Mouse (Mus musculus) heart, embryonic 10.5 days (tissue): ENCODE data around the gene Rac3. TPM values are rescaled to one million over a fixed set of nuclear protein-coding genes. Genes with fewer than 3 reads are reported as not detected.
A peak's percentile ranks its signal among the peaks of the same experiment; 100 is the strongest.

Experiments used
- DNase-seq: peaks from one replicate; pipeline ENCODE4 v3.0.0-alpha.2; 2017; ENCODE audit warnings: low spot score
- H3K27ac ChIP-seq: fragments of 300-500 bp; sonication (generic); 2 replicates; pipeline ENCODE4 v1.5.1; 2016; ENCODE audit warnings: mild to moderate bottlenecking
- H3K27me3 ChIP-seq: fragments of 300-500 bp; sonication (generic); 2 replicates; pipeline ENCODE4 v1.6.1; 2016; ENCODE audit warnings: mild to moderate bottlenecking; ENCODE audit not compliant: poor library complexity, insufficient read depth, severe bottlenecking
- H3K36me3 ChIP-seq: fragments of 300-500 bp; sonication (generic); 2 replicates; pipeline ENCODE4 v1.6.1; 2016; ENCODE audit warnings: mild to moderate bottlenecking, moderate library complexity
- H3K4me1 ChIP-seq: fragments of 300-500 bp; sonication (generic); 2 replicates; pipeline ENCODE4 v1.6.1; 2016; ENCODE audit warnings: mild to moderate bottlenecking
- H3K4me3 ChIP-seq: fragments of 300-500 bp; sonication (generic); 2 replicates; pipeline ENCODE4 v1.5.1; 2016; ENCODE audit warnings: mild to moderate bottlenecking, moderate library complexity
- H3K9me3 ChIP-seq: fragments of 300-500 bp; sonication (generic); 2 replicates; pipeline ENCODE4 v1.6.1; 2016; ENCODE audit warnings: mild to moderate bottlenecking, moderate library complexity
- WGBS: fragments of 180-500 bp; shearing (Covaris S2); methylation state at CpG from one replicate; pipeline ENCODE4 v1.1.7; 2016; 5-methylcytosine and 5-hydroxymethylcytosine counted together
- polyA plus RNA-seq: library from polyadenylated mRNA; unstranded; fragments of >200 nt; fragmentation: Nextera tagmentation; extraction: Ambion mirVana; gene quantifications from 2 replicates; pipeline ENCODE4 v1.2.1, GENCODE M21; 2016

Gene Rac3
- polyA plus RNA-seq, 1 experiment from 2014 or later = 13.8 TPM

- H3K27ac ChIP-seq = peak overlapping the region; percentile 85; the same call in 1 of the 2 replicates
- H3K36me3 ChIP-seq = peaks cover 44% of the 10 kb centered on the region
- H3K9me3 ChIP-seq = no peaks in the 10 kb centered on the region
- 60% methylated on average over 8 of the region's 8 CpGs for WGBS
- H3K4me1 ChIP-seq = peaks cover 48% of the 10 kb centered on the region
- no peaks in the 10 kb centered on the region for H3K27me3 ChIP-seq
- peak overlapping the region; percentile 75; the same call in 1 of the 2 replicates for H3K4me3 ChIP-seq
- DNase-seq = no peak
Measured at GRCm38 (mm10) chr11:120711980-120712604, 9.2 kb upstream of the Rac3 start.

GRCm38 (mm10) chr11:120712771-120713568 lies 8.3 kb upstream of the Rac3 start:
- WGBS = under 1% methylated on average over 38 of the region's 38 CpGs
- Histone ChIP-seq H3K36me3 (peaks cover 52% of the 10 kb centered on the region), H3K27ac (peak overlapping the region; percentile 85), H3K4me3 (peak overlapping the region; percentile 75), H3K27me3 (0 out of 2 replicates have a peak, but pooled peaks cover 6% of the 10 kb centered on the region), H3K4me1 (peaks cover 39% of the 10 kb centered on the region), H3K9me3 (no peaks in the 10 kb centered on the region)
- peak; percentile 93 for DNase-seq

- peak within 1 kb of the TSS; percentile 85 for H3K27ac ChIP-seq
- peaks cover 14% of the 10 kb centered on the region; the same call in 1 of the 2 replicates for H3K27me3 ChIP-seq
- peaks cover 36% of the 10 kb centered on the region for H3K4me1 ChIP-seq
- peak; percentile 100 for DNase-seq
- 3% methylated on average over 53 of the region's 53 CpGs for WGBS
- peak within 1 kb of the TSS; percentile 75 for H3K4me3 ChIP-seq
- H3K36me3 ChIP-seq = peaks cover 57% of the 10 kb centered on the region
- no peaks in the 10 kb centered on the region for H3K9me3 ChIP-seq
Measured at GRCm38 (mm10) chr11:120713580-120714518, 7.4 kb upstream of the Rac3 start, which contains the start of the genes Cenpx and Lrrc45. Gene Cenpx, minus strand, starts transcription at chr11:120713738. Gene Lrrc45, plus strand, starts transcription at chr11:120713925.

GRCm38 (mm10) chr11:120714546-120714945 lies 6.7 kb upstream of the Rac3 start:
- H3K36me3 ChIP-seq = peaks cover 56% of the 10 kb centered on the region
- no peak for DNase-seq
- no peaks in the 10 kb centered on the region for H3K9me3 ChIP-seq
- H3K27ac ChIP-seq = peak overlapping the region; percentile 85
- H3K4me1 ChIP-seq = peaks cover 35% of the 10 kb centered on the region
- H3K4me3 ChIP-seq = peak overlapping the region; percentile 75
- H3K27me3 ChIP-seq = peaks cover 18% of the 10 kb centered on the region; the same call in 1 of the 2 replicates
- 42% methylated on average over 10 of the region's 10 CpGs for WGBS

- WGBS = 86% methylated on average over 9 of the region's 9 CpGs
- Histone ChIP-seq H3K27me3 (peaks cover 24% of the 10 kb centered on the region), H3K36me3 (peaks cover 56% of the 10 kb centered on the region), H3K4me1 (peaks cover 35% of the 10 kb centered on the region), H3K27ac (no peak overlapping the region), H3K9me3 (no peaks in the 10 kb centered on the region), H3K4me3 (peak overlapping the region; percentile 75; the same call in 1 of the 2 replicates)
- DNase-seq = no peak
Measured at GRCm38 (mm10) chr11:120715131-120715530, 6.1 kb upstream of the Rac3 start.

- Histone ChIP-seq H3K9me3 (no peaks in the 10 kb centered on the region), H3K36me3 (peaks cover 49% of the 10 kb centered on the region), H3K4me1 (peaks cover 36% of the 10 kb centered on the region), H3K27me3 (peaks cover 61% of the 10 kb centered on the region), H3K27ac (no peak overlapping the region), H3K4me3 (no peak overlapping the region)
- 83% methylated on average over 9 of the region's 9 CpGs for WGBS
- DNase-seq = no peak
Measured at GRCm38 (mm10) chr11:120719242-120719641, 2.0 kb upstream of the Rac3 start.

- no peak for DNase-seq
- Histone ChIP-seq H3K9me3 (no peaks in the 10 kb centered on the region), H3K4me3 (peak overlapping the region; percentile 13; the same call in 1 of the 2 replicates), H3K4me1 (peaks cover 29% of the 10 kb centered on the region), H3K27me3 (peaks cover 66% of the 10 kb centered on the region), H3K27ac (no peak overlapping the region), H3K36me3 (peaks cover 49% of the 10 kb centered on the region)
- 91% methylated on average over 13 of the region's 13 CpGs for WGBS
Measured at GRCm38 (mm10) chr11:120719841-120720376, 1.4 kb upstream of the Rac3 start.

GRCm38 (mm10) chr11:120720450-120720849 lies 820 bp upstream of the Rac3 start:
- 10% methylated on average over 17 of the region's 17 CpGs for WGBS
- Histone ChIP-seq H3K36me3 (peaks cover 45% of the 10 kb centered on the region), H3K27ac (peak overlapping the region; percentile 19)

GRCm38 (mm10) chr11:120722067-120722630 lies 879 bp downstream of the Rac3 start:
- Histone ChIP-seq H3K4me3 (peak overlapping the region; percentile 66), H3K27me3 (peaks cover 84% of the 10 kb centered on the region), H3K9me3 (no peaks in the 10 kb centered on the region), H3K4me1 (peaks cover 36% of the 10 kb centered on the region), H3K27ac (peak overlapping the region; percentile 72; the same call in 1 of the 2 replicates), H3K36me3 (peaks cover 32% of the 10 kb centered on the region)
- no peak for DNase-seq
- WGBS = 22% methylated on average over 21 of the region's 21 CpGs

More at GRCm38 (mm10) chr11:120720450-120720849, 820 bp upstream of the Rac3 start:
- DNase-seq = peak; percentile 93
- peak overlapping the region; percentile 66 for H3K4me3 ChIP-seq
- peaks cover 25% of the 10 kb centered on the region for H3K4me1 ChIP-seq
- peaks cover 71% of the 10 kb centered on the region for H3K27me3 ChIP-seq
- no peaks in the 10 kb centered on the region for H3K9me3 ChIP-seq

GRCm38 (mm10) chr11:120722761-120723382 lies 1.6 kb downstream of the Rac3 start:
- H3K27ac ChIP-seq = no peak overlapping the region
- H3K4me1 ChIP-seq = peaks cover 36% of the 10 kb centered on the region
- no peak for DNase-seq
- peaks cover 82% of the 10 kb centered on the region for H3K27me3 ChIP-seq
- 82% methylated on average over 11 of the region's 11 CpGs for WGBS
- no peaks in the 10 kb centered on the region for H3K9me3 ChIP-seq
- peaks cover 24% of the 10 kb centered on the region for H3K36me3 ChIP-seq
- H3K4me3 ChIP-seq = no peak overlapping the region

- Histone ChIP-seq H3K27me3 (peaks cover 82% of the 10 kb centered on the region), H3K27ac (no peak overlapping the region), H3K4me3 (no peak overlapping the region), H3K9me3 (no peaks in the 10 kb centered on the region), H3K36me3 (peaks cover 18% of the 10 kb centered on the region), H3K4me1 (peaks cover 34% of the 10 kb centered on the region)
- no peak for DNase-seq
- 81% methylated on average over 7 of the region's 7 CpGs for WGBS
Measured at GRCm38 (mm10) chr11:120723509-120723908, 2.2 kb downstream of the Rac3 start.
